Mouse (Mus musculus): ENCODE measurements around the gene Klhdc3.

- no peak for TF ChIP-seq CTCF (IDR thresholded peaks at IDR 0.05)
- TF ChIP-seq EP300 (IDR thresholded peaks at IDR 0.05; ENCODE audit: insufficient read depth, low read depth, low read length), result no peak
These were observed 5.2 kb upstream of the Klhdc3 start for GRCm38 (mm10) chr17:46685913-46686312.
